Mouse (Mus musculus): Measurements from ENCODE around the gene Dffa.
"Not testable (repeated sequence)": the region's sequence is repeated elsewhere in the genome, so short reads cannot be mapped to it uniquely, and the experiment has no call there.

- TF ChIP-seq POLR2A (IDR thresholded peaks at IDR 0.05; ENCODE audit: insufficient read depth, low read length); CTCF (IDR thresholded peaks at IDR 0.05; ENCODE audit: low read depth, low read length); EP300 (IDR thresholded peaks at IDR 0.05; ENCODE audit: insufficient read depth, low read depth, low read length): not testable (repeated sequence)
Measured at GRCm38 (mm10) chr4:149119978-149120562, 16.1 kb downstream of the Dffa start.
